Mouse (Mus musculus) MEL (cell line): Measurements from ENCODE around the gene Rbpjl. TPM values are rescaled to one million over a fixed set of nuclear protein-coding genes. Genes with fewer than 3 reads are reported as not detected.

ENCODE experiments used
- DNase-seq: peaks from one replicate; pipeline ENCODE4 v3.0.0; 2011; ENCODE audit warnings: low read depth, low spot score
- H3K27ac ChIP-seq: 2 replicates; pipeline ENCODE4 v1.5.1; 2012; ENCODE audit warnings: low read depth, mild to moderate bottlenecking, control low read depth, low read length, moderate library complexity; ENCODE audit not compliant: control insufficient read depth
- H3K27me3 ChIP-seq, 2 experiments: fragments of 150-350 bp in 1 of 2; sonication (generic) in 1 of 2; 2 replicates each; pipeline ENCODE4 v1.6.1; 2012; ENCODE audit warnings: low read length in 2 of 2, mild to moderate bottlenecking in 2 of 2, improper control_type of control experiment in 1 of 2, moderate library complexity in 1 of 2; ENCODE audit not compliant: insufficient read depth in 2 of 2, control insufficient read depth in 1 of 2
- H3K36me3 ChIP-seq, 2 experiments: 2 replicates each; pipeline ENCODE4 v1.6.1; 2012 to 2014; ENCODE audit warnings: low read length in 2 of 2, improper control_type of control experiment in 1 of 2, inconsistent platforms in 1 of 2, mild to moderate bottlenecking in 1 of 2; ENCODE audit not compliant: insufficient read depth in 2 of 2, control insufficient read depth in 1 of 2
- H3K4me1 ChIP-seq, 2 experiments: fragments of 150-350 bp in 1 of 2; sonication (generic) in 1 of 2; 2 replicates each; pipeline ENCODE4 v1.6.1; 2012; ENCODE audit warnings: low read length in 2 of 2, improper control_type of control experiment in 1 of 2, mild to moderate bottlenecking in 1 of 2; ENCODE audit not compliant: insufficient read depth in 2 of 2, control insufficient read depth in 1 of 2
- H3K4me3 ChIP-seq, 2 experiments: fragments of 150-350 bp in 1 of 2; sonication (generic) in 1 of 2; 2 replicates each; pipeline ENCODE4 v1.5.1; 2012; ENCODE audit warnings: low read depth in 2 of 2, low read length in 2 of 2, mild to moderate bottlenecking in 2 of 2, moderate library complexity in 2 of 2, control low read depth in 1 of 2, improper control_type of control experiment in 1 of 2; ENCODE audit not compliant: control insufficient read depth in 1 of 2, insufficient read depth in 1 of 2
- H3K79me2 ChIP-seq: 2 replicates; pipeline ENCODE4 v1.6.1; 2012; ENCODE audit warnings: mild to moderate bottlenecking, low read length, moderate library complexity; ENCODE audit not compliant: control insufficient read depth, poor library complexity, insufficient read depth
- H3K9ac ChIP-seq: 2 replicates; pipeline ENCODE4 v1.6.1; 2012; ENCODE audit warnings: low read depth, mild to moderate bottlenecking, control low read depth, low read length, moderate library complexity; ENCODE audit not compliant: control insufficient read depth, poor library complexity, severe bottlenecking
- H3K9me3 ChIP-seq: fragments of 150-350 bp; sonication (generic); replicated peaks from 2 replicates; pipeline ENCODE4 v1.6.1; 2012; ENCODE audit warnings: mild to moderate bottlenecking, low read length, improper control_type of control experiment, moderate library complexity; ENCODE audit not compliant: insufficient read depth
- CHD1 ChIP-seq: IDR thresholded peaks from 2 replicates; pipeline ENCODE4 v1.6.1; 2012; ENCODE audit warnings: low read depth, mild to moderate bottlenecking, inconsistent platforms, low read length, improper control_type of control experiment
- CHD2 ChIP-seq: IDR thresholded peaks from 2 replicates; pipeline ENCODE4 v1.6.1; 2011; ENCODE audit warnings: low read length, improper control_type of control experiment
- E2F4 ChIP-seq: IDR thresholded peaks from 2 replicates; pipeline ENCODE4 v1.6.1; 2011; ENCODE audit warnings: low read depth, low read length, improper control_type of control experiment, borderline replicate concordance
- ELF1 ChIP-seq: IDR thresholded peaks from 2 replicates; pipeline ENCODE4 v1.6.1; 2014; ENCODE audit warnings: low read depth, mild to moderate bottlenecking, inconsistent platforms, low read length, improper control_type of control experiment, moderate library complexity
- EP300 ChIP-seq, 2 experiments: IDR thresholded peaks; 2 replicates each; pipeline ENCODE4 v1.6.1; 2011; ENCODE audit warnings: improper control_type of control experiment in 2 of 2, low read length in 2 of 2, low read depth in 1 of 2, mild to moderate bottlenecking in 1 of 2
- ETS1 ChIP-seq: IDR thresholded peaks from 2 replicates; pipeline ENCODE4 v1.6.1; 2012; ENCODE audit warnings: low read depth, mild to moderate bottlenecking, inconsistent platforms, low read length, improper control_type of control experiment, moderate library complexity
- MAFK ChIP-seq: IDR thresholded peaks from 2 replicates; pipeline ENCODE4 v1.6.1; 2011; ENCODE audit warnings: low read depth, mild to moderate bottlenecking, low read length, improper control_type of control experiment, borderline replicate concordance
- MEF2A ChIP-seq: IDR thresholded peaks from 2 replicates; pipeline ENCODE4 v1.6.1; 2014; ENCODE audit warnings: low read depth, mild to moderate bottlenecking, inconsistent platforms, low read length, improper control_type of control experiment; ENCODE audit not compliant: poor library complexity, insufficient replicate concordance, severe bottlenecking; ENCODE audit errors: extremely low read depth
- MYB ChIP-seq: IDR thresholded peaks from 2 replicates; pipeline ENCODE4 v1.6.1; 2011; ENCODE audit warnings: mild to moderate bottlenecking, low read depth, low read length, improper control_type of control experiment
- NELFE ChIP-seq: IDR thresholded peaks from 2 replicates; pipeline ENCODE4 v1.6.1; 2011; ENCODE audit warnings: low read depth, low read length, improper control_type of control experiment
- POLR2A ChIP-seq, 2 experiments: IDR thresholded peaks; 2 replicates each; pipeline ENCODE4 v1.6.1; 2011 to 2012; ENCODE audit warnings: low read length in 2 of 2, mild to moderate bottlenecking in 2 of 2, control low read depth in 1 of 2, improper control_type of control experiment in 1 of 2, low read depth in 1 of 2, moderate library complexity in 1 of 2; ENCODE audit not compliant: control insufficient read depth in 1 of 2, insufficient read depth in 1 of 2, poor library complexity in 1 of 2
- SMC3 ChIP-seq: IDR thresholded peaks from 2 replicates; pipeline ENCODE4 v1.6.1; 2011; ENCODE audit warnings: low read depth, low read length, improper control_type of control experiment
- TAL1 ChIP-seq: IDR thresholded peaks from 2 replicates; pipeline ENCODE4 v1.6.1; 2012; ENCODE audit warnings: mild to moderate bottlenecking, inconsistent platforms, low read length, moderate library complexity, mixed read lengths
- TBP ChIP-seq: IDR thresholded peaks from 2 replicates; pipeline ENCODE4 v1.8.0; 2011; ENCODE audit warnings: low read depth, low read length, improper control_type of control experiment
- USF2 ChIP-seq, 2 experiments: IDR thresholded peaks; 2 replicates each; pipeline ENCODE4 v1.6.1; 2011 to 2012; ENCODE audit warnings: improper control_type of control experiment in 2 of 2, low read length in 2 of 2, borderline replicate concordance in 1 of 2, inconsistent platforms in 1 of 2, low read depth in 1 of 2, mild to moderate bottlenecking in 1 of 2; ENCODE audit not compliant: insufficient read depth in 1 of 2
- ZC3H11A ChIP-seq: IDR thresholded peaks from 2 replicates; pipeline ENCODE4 v1.6.1; 2012; ENCODE audit warnings: low read depth, mild to moderate bottlenecking, inconsistent platforms, low read length, improper control_type of control experiment
- ZNF384 ChIP-seq: IDR thresholded peaks from 2 replicates; pipeline ENCODE4 v1.6.1; 2012; ENCODE audit warnings: low read depth, mild to moderate bottlenecking, inconsistent platforms, low read length, improper control_type of control experiment
- polyA plus RNA-seq, 2 experiments: library from polyadenylated mRNA; stranded (reverse) in 1 of 2; unstranded in 1 of 2; fragments of >175 nt in 1 of 2; fragments of >200 nt in 1 of 2; gene quantifications; 2 replicates each; pipeline versions ENCODE4 v1.2.1 to v1.2.4; 2012; ENCODE audit warnings: low replicate concordance in 2 of 2, low read depth in 1 of 2; ENCODE audit not compliant: insufficient read length in 2 of 2, insufficient read depth in 1 of 2, missing spikeins in 1 of 2
- total RNA-seq: library from RNA; depleted of rRNA; stranded (reverse); fragments of 300-350 nt; gene quantifications from 2 replicates; pipeline ENCODE4 v1.2.3, GENCODE M21; 2012

The Rbpjl gene
- total and polyA plus RNA-seq, 3 experiments, result 0.07 TPM; not detected in 2

DNA sequence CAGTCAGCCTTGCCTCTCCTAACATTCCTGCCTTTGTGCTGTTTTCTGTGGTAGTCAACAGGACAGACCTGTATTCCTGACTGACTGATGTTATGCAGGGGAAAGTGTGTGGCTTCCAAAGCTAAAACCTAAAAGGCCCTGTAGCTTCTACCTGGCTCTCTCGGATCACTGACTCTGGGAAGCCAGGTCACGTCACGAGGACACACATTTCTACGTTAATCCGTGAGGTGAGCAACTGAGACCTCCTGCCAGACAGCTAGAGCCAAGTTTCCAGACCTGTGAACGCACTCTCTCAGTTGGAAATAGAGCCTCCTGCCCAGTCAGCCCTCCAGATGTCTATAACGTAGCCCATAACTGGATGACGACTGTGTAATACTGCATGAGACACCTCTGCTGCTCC lies 19.0 kb downstream of the Rbpjl start:
- Histone ChIP-seq H3K27ac (no peak overlapping the region), H3K4me3 (no peak overlapping the region), H3K79me2 (no peaks in the 10 kb centered on the region), H3K27me3 (peaks cover 0 to 4% of the 10 kb centered on the region in 2 experiments; a peak in 3 of 4 replicates), H3K9ac (no peak overlapping the region), H3K36me3 (no peaks in the 10 kb centered on the region), H3K9me3 (no peaks in the 10 kb centered on the region), H3K4me1 (no peaks in the 10 kb centered on the region)
- TF ChIP-seq ELF1, result no peak
- no peak for TF ChIP-seq ZC3H11A
- TF ChIP-seq USF2 (IDR thresholded peaks at IDR 0.05; ENCODE audit: borderline replicate concordance in 1 of 2, insufficient read depth in 1 of 2, low read depth in 1 of 2, low read length in 2 of 2), result no peak
- TF ChIP-seq MAFK, result no peak
- TF ChIP-seq ZNF384, result no peak
- no peak for TF ChIP-seq EP300 (IDR thresholded peaks at IDR 0.05; ENCODE audit: low read depth in 1 of 2, low read length in 2 of 2)
- TF ChIP-seq POLR2A (IDR thresholded peaks at IDR 0.05; ENCODE audit: control insufficient read depth in 1 of 2, insufficient read depth in 1 of 2, low read depth in 1 of 2, low read length in 2 of 2, poor library complexity in 1 of 2), result no peak
- TF ChIP-seq CHD1, result no peak
- no peak for DNase-seq

DNA sequence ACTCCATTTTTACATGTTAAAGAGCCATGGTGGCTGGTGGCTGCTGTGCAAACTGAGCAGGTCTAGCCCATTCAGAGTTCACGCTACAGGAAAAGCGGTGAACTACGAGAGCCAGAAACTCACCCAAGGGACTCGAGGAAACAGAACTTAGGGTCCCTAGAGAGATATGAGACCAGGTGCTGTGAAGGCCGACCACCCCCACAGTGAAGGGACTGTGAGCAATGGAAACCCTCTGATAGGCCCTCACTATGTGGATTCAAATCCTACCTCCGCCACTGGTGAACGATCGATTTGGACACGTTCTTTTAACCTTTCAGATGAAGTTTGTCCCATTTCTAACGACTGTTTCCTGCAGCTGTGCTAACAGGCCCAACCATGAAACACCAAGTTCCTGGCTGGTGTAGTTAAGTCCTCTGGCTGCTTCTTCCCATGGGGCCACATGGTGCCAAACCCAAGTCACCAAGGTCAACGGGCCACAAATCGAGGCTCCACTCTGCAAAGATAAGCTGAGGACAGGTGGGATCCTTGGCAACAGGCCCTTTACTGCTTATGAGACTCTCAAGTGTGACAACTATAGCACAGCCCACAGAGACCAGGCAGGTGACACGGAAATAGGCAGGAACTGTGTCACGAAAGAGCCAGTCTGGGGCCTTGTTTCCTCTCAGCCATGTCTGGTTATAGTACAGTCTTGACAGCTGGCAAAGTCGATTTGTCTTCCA lies 19.9 kb downstream of the Rbpjl start:
- no peak overlapping the region for H3K27ac ChIP-seq
- H3K9me3 ChIP-seq, result no peaks in the 10 kb centered on the region
- TF ChIP-seq MYB, result no peak
- no peak for TF ChIP-seq E2F4
- TF ChIP-seq NELFE, result no peak
- no peak for TF ChIP-seq CHD2
- TF ChIP-seq SMC3, result no peak
- no peak for TF ChIP-seq TBP
- no peak for TF ChIP-seq MEF2A
- TF ChIP-seq TAL1, result no peak
- no peak for TF ChIP-seq ETS1
- TF ChIP-seq, all 39 proteins: peak for 0
- Histone ChIP-seq H3K4me3 (no peak overlapping the region), H3K4me1 (no peaks in the 10 kb centered on the region), H3K79me2 (no peaks in the 10 kb centered on the region), H3K36me3 (no peaks in the 10 kb centered on the region), H3K9ac (no peak overlapping the region), H3K27me3 (peaks cover 0 to 6% of the 10 kb centered on the region in 2 experiments; a peak in 3 of 4 replicates)
- DNase-seq, result no peak
